Mouse (Mus musculus): ENCODE data around the gene Slc7a8. TPM values are rescaled to one million over a fixed set of nuclear protein-coding genes. Genes with fewer than 3 reads are reported as not detected.

Gene Slc7a8
- polyA plus RNA-seq, 1 experiment from 2014 or later = 2.3 TPM

GRCm38 (mm10) chr14:54749238-54749637 is 32.5 kb downstream of the Slc7a8 start:
- Histone ChIP-seq H3K4me3 (no peak overlapping the region), H3K27ac (no peak overlapping the region), H3K4me2 (replicated peaks) (no peak overlapping the region), H3K9me3 (no peaks in the 10 kb centered on the region), H3K4me1 (peaks cover 6% of the 10 kb centered on the region; the same call in 1 of the 2 replicates), H3K27me3 (no peaks in the 10 kb centered on the region), H3K9ac (no peak overlapping the region), H3K36me3 (no peaks in the 10 kb centered on the region)
- WGBS = 66% methylated on average over 4 of the region's 4 CpGs
- ATAC-seq (ENCODE audit: low FRiP score, low read depth) = no peak

DNA sequence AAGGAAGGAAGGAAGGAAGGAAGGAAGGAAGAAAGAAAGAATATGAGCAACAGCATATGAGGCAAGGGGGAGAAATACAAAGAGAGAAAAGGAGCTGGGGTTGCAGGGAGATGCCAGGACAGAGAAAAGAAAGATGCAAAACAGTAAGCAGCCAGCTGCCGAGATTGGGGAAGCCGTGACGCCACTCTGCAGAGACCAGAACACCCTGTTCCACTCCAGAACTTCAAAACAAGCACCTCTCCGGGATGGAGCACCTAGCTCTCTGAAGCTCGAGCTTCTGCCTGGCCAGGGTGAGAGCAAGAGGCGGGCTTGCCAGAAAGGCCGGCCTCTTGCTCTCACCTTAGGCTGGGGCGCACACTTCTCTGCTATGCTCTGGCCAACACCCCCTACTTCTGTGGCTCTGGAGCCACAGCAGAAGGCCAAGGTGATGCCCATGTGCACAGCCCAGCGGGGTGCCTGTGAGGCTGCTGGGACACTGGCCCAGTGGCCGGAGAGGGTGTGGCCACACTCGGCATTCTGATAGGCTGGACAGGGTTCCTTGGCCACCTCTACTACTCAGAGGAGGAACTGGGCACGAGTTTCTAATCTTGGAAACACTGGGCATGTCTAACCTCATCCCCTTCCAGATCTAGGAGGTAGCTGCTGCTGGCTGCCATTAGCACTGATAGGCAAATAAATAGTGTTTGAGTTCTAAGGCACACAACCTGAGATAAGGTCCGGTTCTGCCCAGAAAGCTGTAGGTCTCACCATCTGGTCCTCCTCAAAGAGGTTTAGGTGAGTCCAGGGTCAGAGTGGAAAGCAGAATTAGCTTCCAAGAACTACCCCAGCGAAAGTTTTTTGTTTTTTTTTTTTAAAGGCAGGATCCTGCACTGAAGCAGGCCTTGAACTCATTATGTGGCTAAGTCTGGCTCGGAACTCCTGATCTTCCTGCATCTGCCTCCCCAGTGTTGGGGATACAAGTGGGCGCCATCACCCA is 33.5 kb downstream of the Slc7a8 start:
- no peak for ATAC-seq (ENCODE audit: low FRiP score, low read depth)
- Histone ChIP-seq H3K9me3 (no peaks in the 10 kb centered on the region), H3K27me3 (no peaks in the 10 kb centered on the region), H3K4me2 (replicated peaks) (no peak overlapping the region), H3K4me1 (no peaks in the 10 kb centered on the region), H3K4me3 (no peak overlapping the region), H3K36me3 (no peaks in the 10 kb centered on the region), H3K27ac (no peak overlapping the region), H3K9ac (no peak overlapping the region)
- 72% methylated on average over 16 of the region's 16 CpGs for WGBS

DNA sequence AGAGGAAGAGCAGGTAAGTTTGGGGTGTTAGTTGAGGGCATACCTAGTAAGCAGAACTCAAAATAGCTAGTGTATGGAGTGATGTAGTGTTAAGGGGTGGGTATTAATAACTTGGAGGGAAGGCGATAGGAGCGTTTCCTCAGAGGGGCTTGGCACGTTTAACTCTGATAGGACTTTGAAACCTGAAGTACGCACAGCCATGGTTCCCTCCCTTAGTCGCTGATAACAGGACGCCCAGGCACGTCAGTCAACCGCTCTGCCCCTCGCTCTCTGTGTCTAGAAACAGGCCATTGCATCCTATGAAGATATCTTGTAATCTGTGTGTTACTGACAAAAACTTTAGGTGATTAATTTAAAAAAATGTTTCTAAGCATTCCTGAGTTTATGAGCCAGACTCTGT is 35.7 kb downstream of the Slc7a8 start:
- H3K4me1 ChIP-seq = peaks cover 5% of the 10 kb centered on the region
- no peak overlapping the region for H3K4me3 ChIP-seq
- no peak overlapping the region for H3K27ac ChIP-seq
- ATAC-seq (ENCODE audit: low FRiP score, low read depth) = no peak
- H3K9me3 ChIP-seq = no peaks in the 10 kb centered on the region
- no peaks in the 10 kb centered on the region for H3K36me3 ChIP-seq
- H3K9ac ChIP-seq = no peak overlapping the region
- H3K27me3 ChIP-seq = no peaks in the 10 kb centered on the region
- H3K4me2 ChIP-seq (replicated peaks) = no peak overlapping the region
- WGBS = 88% methylated on average over 9 of the region's 9 CpGs

GRCm38 (mm10) chr14:54744473-54744872 is 37.3 kb downstream of the Slc7a8 start:
- Histone ChIP-seq H3K4me3 (no peak overlapping the region), H3K9ac (no peak overlapping the region), H3K27ac (no peak overlapping the region), H3K27me3 (no peaks in the 10 kb centered on the region), H3K4me2 (replicated peaks) (no peak overlapping the region), H3K36me3 (no peaks in the 10 kb centered on the region), H3K4me1 (peaks cover 5% of the 10 kb centered on the region), H3K9me3 (no peaks in the 10 kb centered on the region)
- WGBS = 60% methylated on average over 8 of the region's 8 CpGs
- ATAC-seq (ENCODE audit: low FRiP score, low read depth) = no peak

GRCm38 (mm10) chr14:54742375-54742774 is 39.4 kb downstream of the Slc7a8 start:
- peaks cover 5% of the 10 kb centered on the region for H3K4me1 ChIP-seq
- H3K27me3 ChIP-seq = no peaks in the 10 kb centered on the region
- no peaks in the 10 kb centered on the region for H3K36me3 ChIP-seq
- H3K4me3 ChIP-seq = no peak overlapping the region
- H3K9ac ChIP-seq = no peak overlapping the region
- WGBS = 67% methylated on average over 2 of the region's 2 CpGs
- no peak overlapping the region for H3K27ac ChIP-seq
- no peak overlapping the region for H3K4me2 ChIP-seq (replicated peaks)
- no peak; the same call in 1 of the 2 replicates for ATAC-seq (ENCODE audit: low FRiP score, low read depth)
- H3K9me3 ChIP-seq = no peaks in the 10 kb centered on the region

- Histone ChIP-seq H3K4me2 (replicated peaks) (no peak overlapping the region), H3K36me3 (no peaks in the 10 kb centered on the region), H3K4me3 (no peak overlapping the region), H3K27me3 (no peaks in the 10 kb centered on the region), H3K27ac (no peak overlapping the region), H3K4me1 (peaks cover 5% of the 10 kb centered on the region), H3K9ac (no peak overlapping the region), H3K9me3 (no peaks in the 10 kb centered on the region)
- WGBS = 87% methylated on average over 6 of the region's 6 CpGs
- ATAC-seq (ENCODE audit: low FRiP score, low read depth) = no peak
These were observed 40.0 kb downstream of the Slc7a8 start for GRCm38 (mm10) chr14:54741721-54742120.

- WGBS = 76% methylated on average over 10 of the region's 10 CpGs
- ATAC-seq (ENCODE audit: low FRiP score, low read depth) = no peak
- Histone ChIP-seq H3K27ac (no peak overlapping the region), H3K4me3 (no peak overlapping the region), H3K27me3 (no peaks in the 10 kb centered on the region), H3K36me3 (no peaks in the 10 kb centered on the region), H3K4me1 (peaks cover 5% of the 10 kb centered on the region), H3K9ac (no peak overlapping the region), H3K4me2 (replicated peaks) (no peak overlapping the region), H3K9me3 (no peaks in the 10 kb centered on the region)
These were observed 44.1 kb downstream of the Slc7a8 start for GRCm38 (mm10) chr14:54737634-54738033.

DNA sequence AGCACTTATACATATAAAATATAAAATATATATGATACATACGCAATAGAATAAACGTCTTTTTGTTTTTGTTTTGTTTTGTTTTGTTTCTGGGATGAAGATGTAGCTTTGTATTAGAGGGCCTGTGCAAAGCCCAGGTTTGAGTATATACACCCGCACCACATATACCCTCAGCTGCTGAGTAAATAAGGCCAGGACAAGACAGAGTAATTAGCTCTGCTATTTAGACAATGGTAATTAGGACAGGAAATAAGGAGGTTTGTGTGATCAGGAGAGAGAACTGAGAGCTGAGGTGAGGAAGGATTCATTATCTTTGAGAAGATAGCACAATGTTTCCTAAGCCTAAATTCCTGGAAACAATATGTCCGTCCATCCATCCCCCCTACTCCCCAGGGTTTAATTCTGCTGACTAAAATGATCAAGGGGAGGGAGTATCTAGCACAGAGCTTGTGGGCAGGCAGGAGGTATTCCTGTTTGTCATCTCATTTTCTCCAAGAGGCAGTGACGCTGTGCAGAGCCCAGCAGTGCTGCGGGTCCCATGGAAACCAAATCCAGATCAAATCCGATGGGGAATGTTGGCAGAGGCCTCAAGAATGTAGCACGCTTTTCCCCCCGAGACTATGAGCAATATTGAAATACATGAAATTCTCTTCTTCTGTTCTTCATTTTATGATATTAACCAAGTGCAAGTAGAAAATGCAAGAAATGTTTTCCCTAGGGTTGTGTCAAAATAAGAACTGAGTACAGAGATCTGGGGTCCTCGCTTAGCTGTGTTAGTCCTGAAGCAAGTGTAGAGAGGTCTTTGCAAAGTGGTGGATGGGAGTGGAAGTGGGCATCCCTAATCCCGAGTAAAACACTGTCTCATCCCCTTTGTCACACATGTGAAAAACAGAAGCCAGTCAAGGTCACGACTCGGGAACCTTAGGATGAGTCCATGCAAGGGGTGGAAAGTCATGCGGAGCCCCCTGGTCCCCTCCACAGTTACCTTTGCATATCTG is 44.9 kb downstream of the Slc7a8 start:
- no peak overlapping the region for H3K4me2 ChIP-seq (replicated peaks)
- no peak overlapping the region for H3K27ac ChIP-seq
- WGBS = 63% methylated on average over 14 of the region's 14 CpGs

DNA sequence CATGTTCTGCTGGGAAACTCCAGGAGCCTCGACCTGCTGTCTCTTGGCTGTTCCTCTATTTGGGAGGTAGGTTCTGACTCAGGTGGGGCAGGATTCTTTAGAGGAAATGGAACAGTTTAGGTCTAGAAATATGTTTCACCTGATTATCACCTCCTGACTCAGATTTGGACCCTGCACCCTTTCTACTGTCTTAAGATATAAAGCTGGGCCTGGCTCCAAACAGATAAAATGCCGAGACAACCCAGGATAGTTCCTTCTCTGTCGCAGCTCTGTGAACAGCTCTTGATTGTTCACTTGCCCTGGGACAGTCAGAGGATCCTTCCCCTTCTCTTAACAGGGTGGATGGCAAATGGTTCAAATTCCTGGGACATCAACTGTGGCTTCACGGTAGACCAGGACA is 46.5 kb downstream of the Slc7a8 start:
- no peaks in the 10 kb centered on the region for H3K9me3 ChIP-seq
- no peak overlapping the region for H3K9ac ChIP-seq
- H3K27me3 ChIP-seq = no peaks in the 10 kb centered on the region
- 85% methylated on average over 4 of the region's 4 CpGs for WGBS
- H3K4me1 ChIP-seq = no peaks in the 10 kb centered on the region
- H3K27ac ChIP-seq = no peak overlapping the region
- no peak overlapping the region for H3K4me3 ChIP-seq
- H3K36me3 ChIP-seq = no peaks in the 10 kb centered on the region
- ATAC-seq (ENCODE audit: low FRiP score, low read depth) = no peak
- no peak overlapping the region for H3K4me2 ChIP-seq (replicated peaks)

More for the DNA sequence above, 44.9 kb downstream of the Slc7a8 start:
- Histone ChIP-seq H3K27me3 (no peaks in the 10 kb centered on the region), H3K9me3 (no peaks in the 10 kb centered on the region), H3K9ac (no peak overlapping the region), H3K36me3 (no peaks in the 10 kb centered on the region), H3K4me3 (no peak overlapping the region), H3K4me1 (no peaks in the 10 kb centered on the region)
- ATAC-seq (ENCODE audit: low FRiP score, low read depth) = no peak

DNA sequence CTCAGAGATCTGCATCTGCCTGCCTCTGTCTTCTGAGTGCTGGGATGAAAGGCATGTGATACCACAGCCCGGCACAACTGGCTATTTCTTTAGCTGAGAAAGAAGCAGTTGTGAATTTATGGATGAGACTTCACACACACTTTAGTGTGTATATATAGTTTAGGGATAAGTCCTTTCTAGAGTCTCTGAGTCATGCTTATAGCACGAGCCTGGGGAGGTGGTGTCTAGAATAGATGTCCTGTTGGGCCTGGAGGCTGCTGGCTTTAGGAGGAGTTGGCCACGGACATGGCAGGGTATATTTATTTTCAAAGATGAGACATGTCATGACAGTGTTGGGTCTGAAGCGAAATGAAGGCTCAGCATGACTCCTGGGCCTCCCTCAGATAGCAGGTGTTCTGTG is 47.7 kb downstream of the Slc7a8 start:
- H3K4me2 ChIP-seq (replicated peaks) = no peak overlapping the region
- no peak for ATAC-seq (ENCODE audit: low FRiP score, low read depth)
- no peak overlapping the region for H3K4me3 ChIP-seq
- H3K36me3 ChIP-seq = no peaks in the 10 kb centered on the region
- H3K9me3 ChIP-seq = no peaks in the 10 kb centered on the region
- no peaks in the 10 kb centered on the region for H3K4me1 ChIP-seq
- WGBS = 67% methylated on average over 4 of the region's 4 CpGs
- no peak overlapping the region for H3K9ac ChIP-seq
- H3K27me3 ChIP-seq = no peaks in the 10 kb centered on the region
- H3K27ac ChIP-seq = no peak overlapping the region

- no peak for ATAC-seq (ENCODE audit: low FRiP score, low read depth)
- WGBS = 83% methylated on average over 8 of the region's 8 CpGs
- H3K27me3 ChIP-seq = no peaks in the 10 kb centered on the region
- H3K27ac ChIP-seq = no peak overlapping the region
- no peak overlapping the region for H3K4me3 ChIP-seq
- no peaks in the 10 kb centered on the region for H3K36me3 ChIP-seq
- H3K9ac ChIP-seq = no peak overlapping the region
- no peaks in the 10 kb centered on the region for H3K4me1 ChIP-seq
- no peak overlapping the region for H3K4me2 ChIP-seq (replicated peaks)
- no peaks in the 10 kb centered on the region for H3K9me3 ChIP-seq
These were observed 49.5 kb downstream of the Slc7a8 start for GRCm38 (mm10) chr14:54732206-54732605.

DNA sequence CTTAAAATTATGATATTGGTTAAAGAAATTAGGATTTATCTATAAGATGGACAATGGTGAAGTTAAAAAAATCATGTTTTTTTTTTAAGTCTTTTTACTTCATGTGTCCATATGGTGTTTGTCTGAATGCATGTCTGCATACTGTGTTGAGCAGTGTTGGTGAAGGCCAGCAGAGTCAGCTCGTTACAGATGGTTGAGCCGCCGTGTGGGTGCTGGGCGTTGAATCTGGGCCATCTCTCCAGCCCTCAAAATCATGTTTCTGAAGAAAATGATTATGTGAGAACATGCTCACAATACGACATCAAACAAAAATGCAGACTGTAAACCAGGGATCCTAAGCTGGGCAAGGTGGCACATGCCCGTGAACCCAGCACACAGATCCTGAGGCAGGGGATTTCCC is 51.4 kb downstream of the Slc7a8 start:
- H3K36me3 ChIP-seq = no peaks in the 10 kb centered on the region
- H3K4me3 ChIP-seq = no peak overlapping the region
- H3K4me2 ChIP-seq (replicated peaks) = no peak overlapping the region
- no peaks in the 10 kb centered on the region for H3K4me1 ChIP-seq
- no peaks in the 10 kb centered on the region for H3K9me3 ChIP-seq
- no peak for ATAC-seq (ENCODE audit: low FRiP score, low read depth)
- no peak overlapping the region for H3K9ac ChIP-seq
- H3K27ac ChIP-seq = no peak overlapping the region
- H3K27me3 ChIP-seq = no peaks in the 10 kb centered on the region
- whole genome bisulfite sequencing = 83% methylated on average over 6 of the region's 6 CpGs

Data from limb, embryonic 13.5 days (tissue).